Mouse (Mus musculus) left cerebral cortex, adult 2 months (tissue): ENCODE data around the gene Tas1r1. TPM values are rescaled to one million over a fixed set of nuclear protein-coding genes. Genes with fewer than 3 reads are reported as not detected.
A peak's percentile ranks its signal among the peaks of the same experiment; 100 is the strongest.

Experiments
- DNase-seq, 2 experiments: peaks; one replicate each; pipeline ENCODE4 v3.0.0; 2021 to 2022; ENCODE audit warnings: low spot score in 2 of 2, mixed read lengths in 1 of 2; ENCODE audit errors: extremely low spot score in 1 of 2
- H3K27ac ChIP-seq: fragments of 200-600 bp; 2 replicates; pipeline ENCODE4 v1.8.1; 2022
- H3K4me3 ChIP-seq: fragments of 200-600 bp; 2 replicates; pipeline ENCODE4 v1.8.1; 2022
- CTCF ChIP-seq: fragments of 200-600 bp; IDR thresholded peaks from 2 replicates; pipeline ENCODE4 v1.8.1; 2022; ENCODE audit warnings: antibody characterized with exemption, mild to moderate bottlenecking, moderate library complexity
- intact Hi-C: fragments of 180-260 bp; cut with DNase I; formaldehyde crosslinking; loops from one replicate; pipeline ENCODE4 v1.15.1; 2025
- total RNA-seq, 2 experiments: library from RNA; stranded (reverse); gene quantifications; 2 replicates each; pipeline ENCODE4 v1.2.3; 2021

Tas1r1 gene
- total RNA-seq, 2 experiments from 2014 or later = 0.49 to 0.95 TPM

DNA sequence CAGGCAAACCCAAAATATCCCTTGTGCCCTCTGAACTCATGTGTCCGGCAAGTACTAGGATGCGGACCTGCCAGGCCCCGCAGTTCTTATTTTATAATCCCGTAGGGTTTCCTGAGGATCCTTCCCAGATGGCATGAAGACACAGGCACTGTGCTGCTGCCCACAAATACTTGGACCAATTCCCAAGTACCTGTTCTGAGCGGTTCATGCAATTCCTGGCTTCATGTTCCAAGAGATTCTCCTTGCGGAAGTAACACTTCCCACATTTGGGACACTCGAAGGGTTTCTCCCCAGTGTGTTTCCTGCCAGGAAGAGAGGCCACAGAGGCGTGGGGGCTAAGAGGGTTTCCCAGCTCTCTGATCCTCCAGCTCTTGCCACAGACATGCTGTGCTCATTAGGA lies 15.9 kb downstream of the Tas1r1 start:
- H3K27ac ChIP-seq = no peak overlapping the region
- H3K4me3 ChIP-seq = no peak overlapping the region
- intact Hi-C loops = no loop called here
- DNase-seq = no peak
- TF ChIP-seq CTCF = no peak

DNA sequence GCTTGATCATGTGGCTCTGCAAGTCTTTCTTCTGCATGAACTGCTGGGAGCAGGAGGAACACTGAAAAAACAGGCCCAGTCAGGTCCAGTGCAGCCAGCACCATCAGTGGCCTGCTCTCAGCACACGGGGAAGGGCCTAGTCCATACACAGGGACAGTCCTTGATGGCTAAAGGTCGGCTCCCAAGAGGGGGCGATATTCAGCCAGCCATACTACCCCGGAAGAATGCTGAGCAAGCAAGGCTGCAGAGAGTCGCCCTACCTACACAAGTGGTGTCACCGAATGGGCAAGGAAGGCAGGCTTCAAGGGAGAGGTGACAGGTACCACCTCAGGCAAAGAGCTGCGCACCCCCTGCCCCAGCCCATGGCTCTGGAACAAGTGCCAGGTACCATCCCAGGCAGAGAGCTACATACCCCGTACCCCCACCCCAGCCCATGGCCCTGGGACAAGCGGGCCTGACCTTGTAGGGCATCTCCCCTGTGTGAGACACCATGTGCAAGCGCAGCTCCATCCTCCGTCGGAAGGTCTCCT lies 16.7 kb downstream of the Tas1r1 start:
- TF ChIP-seq CTCF = no peak
- no peak for DNase-seq
- intact Hi-C loops = no loop called here
- Histone ChIP-seq H3K27ac (no peak overlapping the region), H3K4me3 (no peak overlapping the region)

DNA sequence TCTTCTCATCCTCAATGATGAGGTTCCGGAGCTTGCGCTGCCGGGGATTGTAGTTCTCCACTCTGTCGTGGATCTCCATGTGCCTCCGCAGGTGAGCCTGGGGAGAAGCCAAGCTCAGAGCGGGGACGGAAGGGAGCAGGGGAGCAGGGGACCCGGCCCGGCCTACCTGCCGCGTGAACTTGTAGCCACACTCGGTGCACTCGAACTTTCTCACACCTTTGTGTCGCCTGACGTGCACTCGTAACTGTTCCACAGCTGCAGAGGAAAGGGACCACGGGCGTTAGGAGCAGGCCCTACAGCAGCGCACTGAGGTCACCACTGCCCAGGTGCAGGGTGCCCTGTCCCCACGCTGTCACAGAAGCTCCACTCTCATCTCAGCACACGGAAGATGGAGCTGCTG lies 18.3 kb downstream of the Tas1r1 start:
- TF ChIP-seq CTCF = no peak
- no peak for DNase-seq
- Histone ChIP-seq H3K27ac (no peak overlapping the region), H3K4me3 (no peak overlapping the region)
- intact Hi-C loops = no loop called here

DNA sequence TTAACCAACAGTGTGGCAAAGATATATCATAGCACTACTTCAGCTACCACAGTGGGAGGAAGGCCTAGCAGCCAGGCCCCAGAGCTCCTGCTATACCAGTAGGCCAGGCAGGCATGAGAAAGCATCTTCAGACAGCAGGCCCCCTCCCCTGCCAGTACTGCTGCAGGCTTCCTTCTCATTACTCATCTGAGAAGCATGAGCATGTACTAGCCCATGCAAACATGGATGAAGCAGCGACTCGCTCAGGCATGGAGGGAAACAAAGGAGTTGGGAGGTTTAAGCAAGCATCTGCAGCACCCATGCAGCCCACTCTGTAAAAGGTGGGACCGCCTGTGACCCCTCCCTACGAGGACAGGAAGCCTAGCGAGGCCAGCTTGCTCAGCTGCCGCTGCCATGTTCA lies 19.3 kb downstream of the Tas1r1 start:
- intact Hi-C loops = no loop called here
- no peak for DNase-seq
- no peak overlapping the region for H3K4me3 ChIP-seq
- no peak for TF ChIP-seq CTCF
- no peak overlapping the region for H3K27ac ChIP-seq

DNA sequence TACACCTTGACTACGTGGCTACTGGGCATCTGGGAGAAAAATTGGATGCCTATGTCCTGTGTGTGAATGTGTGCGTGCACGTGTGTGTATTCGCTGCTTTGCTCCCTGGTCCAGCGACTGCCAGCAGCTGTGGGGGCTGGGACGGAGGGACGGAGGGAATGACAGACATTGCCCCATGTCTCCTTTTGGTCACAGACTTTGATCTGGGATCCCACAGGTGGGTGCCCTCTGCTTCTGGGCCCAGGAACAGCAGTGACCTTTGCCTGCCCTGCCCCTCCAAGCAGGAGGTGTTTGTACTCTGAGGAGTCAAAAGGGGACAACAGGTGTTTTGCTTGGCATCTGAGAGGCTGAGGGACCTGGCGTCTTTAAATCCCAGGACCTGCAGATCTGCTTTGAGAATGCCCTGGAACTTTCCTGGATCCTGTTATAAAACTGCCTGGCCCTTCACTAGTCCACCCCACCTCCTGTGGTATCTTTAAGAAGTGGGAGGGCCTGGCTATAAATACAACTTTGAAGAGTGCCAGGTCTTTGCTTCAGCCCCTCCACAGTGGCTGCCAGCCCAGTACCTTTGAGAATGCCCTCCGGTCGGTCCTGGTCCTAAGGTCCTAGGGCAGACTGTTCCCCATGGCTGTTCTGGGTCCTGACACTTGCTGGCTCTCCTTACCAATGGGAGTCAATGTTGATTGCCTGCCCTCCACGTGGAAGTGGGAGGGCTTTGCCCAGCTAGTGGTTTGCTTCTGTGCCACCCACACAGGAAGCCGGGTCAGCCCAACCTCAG lies 25.1 kb downstream of the Tas1r1 start:
- Histone ChIP-seq H3K4me3 (no peak overlapping the region), H3K27ac (no peak overlapping the region)
- TF ChIP-seq CTCF = no peak
- intact Hi-C loops = no loop called here
- no peak for DNase-seq

DNA sequence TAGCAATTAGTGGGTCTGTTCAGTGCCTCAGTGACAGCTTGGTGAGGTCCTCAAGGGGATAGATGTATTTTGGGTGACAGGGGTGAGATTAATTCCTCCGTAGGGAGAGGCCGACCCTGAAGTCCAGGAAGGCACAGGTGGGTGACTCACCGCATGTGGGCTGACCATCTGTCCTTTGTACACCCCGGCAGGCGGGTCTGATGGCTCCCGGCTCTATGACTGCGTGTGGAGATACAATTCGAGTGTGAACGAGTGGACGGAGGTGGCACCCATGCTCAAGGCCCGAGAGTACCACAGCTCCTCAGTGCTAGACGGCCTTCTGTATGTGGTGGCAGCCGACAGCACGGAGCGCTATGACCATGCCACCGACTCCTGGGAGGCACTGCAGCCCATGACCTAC lies 26.3 kb downstream of the Tas1r1 start:
- DNase-seq = no peak
- intact Hi-C loops = no loop called here
- Histone ChIP-seq H3K27ac (no peak overlapping the region), H3K4me3 (no peak overlapping the region)
- TF ChIP-seq CTCF = no peak

DNA sequence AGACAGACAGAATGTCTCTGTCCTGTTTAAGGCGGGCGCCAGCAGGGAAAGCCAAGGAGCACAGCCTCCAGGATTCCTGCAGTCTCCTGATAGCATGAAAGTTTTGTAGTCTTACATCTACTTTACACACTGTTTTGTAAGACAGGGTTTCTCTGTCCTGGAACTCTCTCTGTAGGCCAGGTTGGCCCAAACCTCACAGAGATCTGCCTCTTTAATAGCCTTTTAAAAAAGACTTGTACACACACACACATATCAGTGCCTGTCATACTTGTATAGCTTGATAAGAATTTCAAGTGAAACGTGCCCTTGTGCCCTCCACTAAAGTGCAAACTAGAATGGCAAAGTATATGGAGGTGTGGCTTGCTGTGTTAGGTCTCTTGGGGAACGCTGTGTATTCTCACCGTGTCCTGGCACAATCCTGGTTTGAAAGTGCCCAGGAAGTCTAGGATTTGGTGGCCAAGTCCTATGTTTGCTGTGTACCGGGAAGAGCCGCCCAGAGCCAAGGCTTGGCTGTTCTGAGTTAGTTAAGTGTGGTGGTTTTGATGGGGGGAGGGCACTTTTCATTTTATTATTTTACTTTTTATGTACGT lies 27.1 kb downstream of the Tas1r1 start:
- DNase-seq = no peak
- peak overlapping the region; percentile 78 for H3K4me3 ChIP-seq
- no peak for TF ChIP-seq CTCF
- H3K27ac ChIP-seq = peak overlapping the region; percentile 96; the same call in 1 of the 2 replicates
- intact Hi-C loops = loop anchor here (2.0 kb wide), 1 partner anchor 16 kb away; the partner anchor contains the start of gene Zbtb48

DNA sequence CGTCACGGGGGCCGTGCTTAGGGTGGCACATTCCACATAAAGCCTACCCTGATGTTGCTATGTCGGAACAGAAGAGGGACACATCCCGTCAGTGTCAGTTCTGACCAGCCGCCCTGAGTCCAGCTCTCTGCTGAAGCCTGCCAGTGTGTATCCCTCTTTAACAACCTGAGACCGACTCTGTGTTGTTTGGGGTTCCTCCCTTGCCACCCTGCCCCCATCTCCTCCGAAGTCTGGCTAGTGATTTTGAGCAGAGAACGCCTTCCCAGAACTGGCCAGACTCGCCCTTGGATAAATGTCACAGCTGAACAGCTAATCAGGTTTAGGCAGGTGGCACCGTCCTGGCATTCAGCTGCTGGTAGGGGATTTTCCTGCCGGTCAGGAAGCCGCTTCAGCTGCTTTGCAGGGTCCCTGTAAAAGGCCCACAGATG lies 27.6 kb downstream of the Tas1r1 start:
- Histone ChIP-seq H3K4me3 (peak overlapping the region; percentile 78), H3K27ac (peak overlapping the region; percentile 96)
- no peak for TF ChIP-seq CTCF
- intact Hi-C loops = loop anchor here (2.0 kb wide), 1 partner anchor 16 kb away; the partner anchor contains the start of gene Zbtb48
- DNase-seq = no peak

DNA sequence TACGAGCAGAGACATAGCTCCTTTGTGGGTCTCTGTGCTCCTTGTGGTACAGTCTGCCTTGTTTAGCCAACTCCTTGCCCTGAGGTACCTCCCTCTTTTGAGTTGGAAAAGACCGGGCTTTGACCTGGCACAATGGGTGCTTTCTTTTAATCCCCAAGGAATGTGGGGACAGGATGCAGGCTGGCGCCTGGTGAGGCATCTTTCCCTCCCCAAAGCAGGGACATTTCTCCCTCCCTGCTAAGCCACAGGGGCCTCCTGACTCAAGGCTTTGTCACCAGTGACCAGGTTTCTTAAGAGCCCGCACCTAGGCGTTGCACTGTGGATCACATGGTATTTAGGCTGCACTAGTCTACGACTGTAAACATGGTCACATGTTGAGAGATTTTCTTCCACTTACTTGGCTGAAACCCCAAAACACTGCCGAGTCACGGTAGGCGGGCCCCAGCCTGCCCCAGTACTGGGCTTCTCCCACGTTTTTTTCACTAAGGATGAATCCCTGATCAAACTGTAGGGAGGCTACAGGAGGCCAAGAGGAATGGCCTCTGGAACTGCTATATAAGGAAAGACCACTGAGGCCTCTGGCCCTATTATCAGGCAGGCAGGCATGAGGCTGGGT lies 28.2 kb downstream of the Tas1r1 start:
- Histone ChIP-seq H3K4me3 (peak overlapping the region; percentile 78), H3K27ac (peak overlapping the region; percentile 96)
- intact Hi-C loops = loop anchor here (2.0 kb wide), 1 partner anchor 17 kb away; the partner anchor contains the start of gene Zbtb48
- no peak for DNase-seq
- no peak for TF ChIP-seq CTCF

DNA sequence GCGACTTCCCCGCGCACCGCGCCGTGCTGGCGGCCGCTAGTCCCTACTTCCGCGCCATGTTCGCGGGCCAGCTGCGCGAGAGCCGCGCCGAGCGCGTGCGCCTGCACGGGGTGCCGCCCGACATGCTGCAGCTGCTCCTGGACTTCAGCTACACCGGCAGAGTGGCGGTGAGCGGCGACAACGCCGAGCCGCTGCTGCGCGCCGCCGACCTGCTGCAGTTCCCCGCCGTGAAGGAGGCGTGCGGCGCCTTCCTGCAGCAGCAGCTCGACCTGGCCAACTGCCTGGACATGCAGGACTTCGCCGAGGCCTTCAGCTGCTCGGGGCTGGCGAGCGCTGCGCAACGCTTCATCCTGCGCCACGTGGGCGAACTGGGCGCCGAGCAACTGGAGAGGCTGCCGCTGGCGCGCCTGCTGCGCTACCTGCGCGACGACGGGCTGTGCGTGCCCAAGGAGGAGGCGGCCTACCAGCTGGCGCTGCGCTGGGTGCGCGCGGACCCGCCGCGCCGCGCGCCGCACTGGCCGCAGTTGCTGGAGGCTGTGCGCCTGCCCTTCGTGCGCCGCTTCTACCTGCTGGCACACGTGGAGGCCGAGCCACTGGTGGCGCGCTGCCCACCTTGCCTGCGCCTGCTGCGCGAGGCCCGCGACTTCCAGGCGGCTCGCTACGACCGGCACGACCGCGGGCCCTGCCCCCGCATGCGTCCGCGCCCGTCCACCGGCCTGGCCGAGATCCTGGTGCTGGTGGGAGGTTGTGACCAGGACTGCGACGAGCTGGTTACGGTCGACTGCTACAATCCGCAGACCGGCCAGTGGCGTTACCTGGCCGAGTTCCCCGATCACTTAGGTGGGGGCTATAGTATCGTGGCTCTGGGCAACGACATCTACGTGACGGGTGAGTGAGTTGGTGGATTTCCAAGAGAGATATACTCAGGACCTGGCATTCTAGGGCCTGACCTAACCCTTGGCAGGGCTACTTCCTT lies 29.0 kb downstream of the Tas1r1 start:
- intact Hi-C loops = loop anchor here (1.0 to 2.0 kb wide), 3 partner anchors 13 to 79 kb away; partner anchors contain the start of genes Phf13 and Zbtb48
- Histone ChIP-seq H3K27ac (peak overlapping the region; percentile 96), H3K4me3 (peak overlapping the region; percentile 78)
- peak; percentile 83 to 84 for DNase-seq
- TF ChIP-seq CTCF = no peak

DNA sequence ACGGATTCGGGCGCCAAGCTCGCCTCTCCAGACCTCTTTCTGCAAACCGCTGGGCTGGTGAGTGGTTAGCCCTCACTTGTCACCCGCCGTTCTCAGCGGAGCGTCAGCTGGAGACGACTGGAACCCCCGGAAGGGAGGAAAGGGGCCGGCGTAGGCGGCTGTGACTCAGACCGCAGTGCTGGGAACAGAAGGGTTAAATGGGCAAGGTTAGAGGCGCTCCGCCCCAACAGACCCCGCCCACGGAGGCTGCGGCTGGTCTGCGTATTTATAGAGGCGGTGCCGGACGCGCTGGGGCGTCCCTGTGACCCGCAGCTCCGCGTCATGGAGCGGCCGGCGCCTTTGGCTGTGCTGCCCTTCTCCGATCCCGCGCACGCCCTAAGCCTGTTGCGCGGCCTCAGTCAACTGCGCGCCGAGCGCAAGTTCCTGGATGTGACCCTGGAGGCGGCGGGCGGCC lies 29.7 kb downstream of the Tas1r1 start, which contains the start of gene Klhl21:
TSS of gene Klhl21 (plus strand) at position 182 of the 454 bp plus-strand sequence.
- peak; percentile 90 to 92 for DNase-seq
- Histone ChIP-seq H3K27ac (peak within 1 kb of the TSS; percentile 96), H3K4me3 (peak within 1 kb of the TSS; percentile 78)
- no peak for TF ChIP-seq CTCF
- intact Hi-C loops = loop anchor here (1.0 kb wide), 2 partner anchors 12 to 80 kb away; partner anchors contain the start of gene Phf13
